ENCODE assay signal across 29 mouse cellular contexts in genomic region chr5:128444876-128445275, GRCm38 (mm10). TPM values are rescaled to one million over a fixed set of nuclear protein-coding genes. Genes with fewer than 3 reads are reported as not detected.
A peak's percentile ranks its signal among the peaks of the same experiment; 100 is the strongest.
DNase-seq lines count a peak whose midpoint lies in the region; ATAC-seq and TF ChIP-seq lines count a peak whose summit lies in the region.
"Had no signal": no experiment of that assay in that cellular context is flagged by ENCODE, and none has a peak within 500 bp of the region (broad histone marks: within the 10 kb centered on the region; RNA-seq: fewer than 3 reads in every experiment).

No protein-coding gene starts in this region.

- peaks cover 33% of the 10 kb centered on the region for H3K27me3 ChIP-seq in hindbrain, embryonic 11.5 days (ENCODE audit: control insufficient read depth, insufficient read depth, low read length)
- H3K27me3 ChIP-seq in hindbrain, embryonic 14.5 days (ENCODE audit: control insufficient read depth, insufficient read depth, low read length) = peaks cover 45% of the 10 kb centered on the region
- peaks cover 57% of the 10 kb centered on the region for H3K27me3 ChIP-seq in midbrain, embryonic 12.5 days
- peaks cover 31% of the 10 kb centered on the region for H3K27me3 ChIP-seq in midbrain, embryonic 16.5 days (ENCODE audit: control insufficient read depth, insufficient read depth, low read depth, low read length)
- H3K27me3 ChIP-seq in midbrain, postnatal 0 days (ENCODE audit: insufficient read depth, low read length) = peaks cover 18% of the 10 kb centered on the region; the same call in 1 of the 2 replicates
- H3K27me3 ChIP-seq: CH12.LX had no signal

- intact Hi-C loops in gastrocnemius, adult 2 months (cut with DNase I) = no loop called here

- H3K27ac ChIP-seq in hindbrain, embryonic 11.5 days (ENCODE audit: low read depth, low read length) = no peak overlapping the region
- no peak overlapping the region for H3K27ac ChIP-seq in hindbrain, embryonic 14.5 days
- H3K27ac ChIP-seq in midbrain, embryonic 12.5 days (replicated peaks) = no peak overlapping the region
- no peak overlapping the region for H3K27ac ChIP-seq in midbrain, embryonic 16.5 days (ENCODE audit: low read length)
- H3K27ac ChIP-seq in midbrain, postnatal 0 days (ENCODE audit: low read depth, low read length) = no peak overlapping the region
- H3K27ac ChIP-seq in gastrocnemius, adult 2 months = no peak overlapping the region
- H3K27ac ChIP-seq: embryonic facial prominence, embryonic 12.5 days; heart, embryonic 10.5 days; kidney, embryonic 15.5 days; limb, embryonic 13.5 days; lung, embryonic 15.5 days had no signal

- 32% methylated on average over 6 of the region's 6 CpGs for WGBS in hindbrain, embryonic 11.5 days
- WGBS in hindbrain, embryonic 14.5 days = 19% methylated on average over 6 of the region's 6 CpGs
- WGBS in midbrain, embryonic 12.5 days = 18% methylated on average over 6 of the region's 6 CpGs
- 18% methylated on average over 6 of the region's 6 CpGs for WGBS in midbrain, embryonic 16.5 days
- 12% methylated on average over 6 of the region's 6 CpGs for WGBS in midbrain, postnatal 0 days

- H3K4me3 ChIP-seq in hindbrain, embryonic 11.5 days (ENCODE audit: low read depth, low read length) = no peak overlapping the region
- no peak overlapping the region for H3K4me3 ChIP-seq in hindbrain, embryonic 14.5 days (replicated peaks; ENCODE audit: low read length)
- no peak overlapping the region for H3K4me3 ChIP-seq in midbrain, embryonic 12.5 days
- H3K4me3 ChIP-seq in midbrain, embryonic 16.5 days (ENCODE audit: low read depth, low read length) = no peak overlapping the region
- no peak overlapping the region for H3K4me3 ChIP-seq in midbrain, postnatal 0 days (ENCODE audit: low read depth, low read length)
- H3K4me3 ChIP-seq in gastrocnemius, adult 2 months = no peak overlapping the region
- H3K4me3 ChIP-seq: lung, embryonic 15.5 days had no signal

- H3K4me2 ChIP-seq in hindbrain, embryonic 11.5 days (replicated peaks; ENCODE audit: low read depth, low read length) = no peak overlapping the region
- H3K4me2 ChIP-seq in hindbrain, embryonic 14.5 days (replicated peaks) = no peak overlapping the region
- 0 out of 2 replicates have a peak overlapping the region, but pooled peaks have one; percentile 48 for H3K4me2 ChIP-seq in midbrain, embryonic 12.5 days (replicated peaks)
- H3K4me2 ChIP-seq in midbrain, embryonic 16.5 days (ENCODE audit: low read length) = no peak overlapping the region
- H3K4me2 ChIP-seq in midbrain, postnatal 0 days (ENCODE audit: low read depth, low read length, poor library complexity, severe bottlenecking) = no peak overlapping the region

- H3K9ac ChIP-seq in hindbrain, embryonic 11.5 days (ENCODE audit: low read depth, low read length) = no peak overlapping the region
- no peak overlapping the region for H3K9ac ChIP-seq in hindbrain, embryonic 14.5 days
- H3K9ac ChIP-seq in midbrain, embryonic 12.5 days (replicated peaks) = no peak overlapping the region
- H3K9ac ChIP-seq in midbrain, embryonic 16.5 days (ENCODE audit: low read depth, low read length) = no peak overlapping the region
- no peak overlapping the region for H3K9ac ChIP-seq in midbrain, postnatal 0 days (replicated peaks; ENCODE audit: low read length, poor library complexity, severe bottlenecking)
- H3K9ac ChIP-seq: embryonic facial prominence, embryonic 12.5 days; kidney, embryonic 15.5 days; limb, embryonic 13.5 days; lung, embryonic 15.5 days had no signal

- DNase-seq in hindbrain, embryonic 11.5 days (ENCODE audit: low spot score) = peak; percentile 13
- no peak for DNase-seq in hindbrain, embryonic 14.5 days (ENCODE audit: low spot score)
- peak; percentile 72 for DNase-seq in R1 (ENCODE audit: low read depth, low spot score)
- DNase-seq in midbrain, postnatal 0 days (ENCODE audit: low spot score) = peak; percentile 24
- DNase-seq in spleen, postnatal 36 days (ENCODE audit: low spot score in 2 of 2) = no peak
- no peak for DNase-seq in gastrocnemius, adult 2 months
- DNase-seq: adrenal gland, adult 8-10 months; cerebellum, adult 2 months; gastrocnemius, postnatal 25 days; heart, adult 11 months; heart, postnatal 36 days; kidney, adult 11 months; kidney, postnatal 25 days; lung, postnatal 4 days had no signal

- ATAC-seq in hindbrain, embryonic 11.5 days (ENCODE audit: low FRiP score) = no peak
- no peak for ATAC-seq in hindbrain, embryonic 14.5 days (ENCODE audit: low FRiP score)
- ATAC-seq in midbrain, embryonic 12.5 days (ENCODE audit: low FRiP score, low read depth) = no peak
- ATAC-seq in midbrain, embryonic 16.5 days = no peak
- ATAC-seq in midbrain, postnatal 0 days (ENCODE audit: low FRiP score) = no peak
- ATAC-seq: forebrain, embryonic 14.5 days had no signal

- H3K9me3 ChIP-seq in hindbrain, embryonic 11.5 days (ENCODE audit: control insufficient read depth, low read length) = no peaks in the 10 kb centered on the region
- no peaks in the 10 kb centered on the region for H3K9me3 ChIP-seq in hindbrain, embryonic 14.5 days (ENCODE audit: control insufficient read depth, low read length)
- H3K9me3 ChIP-seq in midbrain, embryonic 12.5 days = no peaks in the 10 kb centered on the region
- no peaks in the 10 kb centered on the region for H3K9me3 ChIP-seq in midbrain, embryonic 16.5 days (replicated peaks; ENCODE audit: control insufficient read depth, low read length, poor library complexity, severe bottlenecking)
- H3K9me3 ChIP-seq in midbrain, postnatal 0 days (ENCODE audit: low read length) = no peaks in the 10 kb centered on the region
- H3K9me3 ChIP-seq: embryonic facial prominence, embryonic 12.5 days; heart, embryonic 10.5 days; kidney, embryonic 15.5 days; limb, embryonic 13.5 days; lung, embryonic 15.5 days had no signal

- H3K36me3 ChIP-seq in hindbrain, embryonic 11.5 days (ENCODE audit: control insufficient read depth, insufficient read depth, low read length) = no peaks in the 10 kb centered on the region
- H3K36me3 ChIP-seq in hindbrain, embryonic 14.5 days (replicated peaks; ENCODE audit: control insufficient read depth, insufficient read depth) = no peaks in the 10 kb centered on the region
- H3K36me3 ChIP-seq in midbrain, embryonic 12.5 days = no peaks in the 10 kb centered on the region
- no peaks in the 10 kb centered on the region for H3K36me3 ChIP-seq in midbrain, embryonic 16.5 days (ENCODE audit: control insufficient read depth, insufficient read depth, low read length)
- H3K36me3 ChIP-seq in midbrain, postnatal 0 days (ENCODE audit: insufficient read depth, low read length) = no peaks in the 10 kb centered on the region
- H3K36me3 ChIP-seq: embryonic facial prominence, embryonic 12.5 days; heart, embryonic 10.5 days; kidney, embryonic 15.5 days; limb, embryonic 13.5 days; lung, embryonic 15.5 days had no signal

- peaks cover 5% of the 10 kb centered on the region for H3K4me1 ChIP-seq in hindbrain, embryonic 11.5 days (replicated peaks; ENCODE audit: control insufficient read depth, insufficient read depth, low read length)
- H3K4me1 ChIP-seq in hindbrain, embryonic 14.5 days (replicated peaks; ENCODE audit: control insufficient read depth, insufficient read depth, low read length) = no peaks in the 10 kb centered on the region
- peaks cover 14% of the 10 kb centered on the region; the same call in 1 of the 2 replicates for H3K4me1 ChIP-seq in midbrain, embryonic 12.5 days
- no peaks in the 10 kb centered on the region; the same call in 1 of the 2 replicates for H3K4me1 ChIP-seq in midbrain, embryonic 16.5 days (ENCODE audit: control insufficient read depth, insufficient read depth, low read length)
- H3K4me1 ChIP-seq in midbrain, postnatal 0 days (ENCODE audit: insufficient read depth, low read length) = no peaks in the 10 kb centered on the region
- H3K4me1 ChIP-seq: kidney, embryonic 15.5 days; limb, embryonic 13.5 days; megakaryocyte, embryonic 14.5 days had no signal

- TF ChIP-seq CTCF in midbrain, postnatal 0 days (IDR thresholded peaks at IDR 0.05) = no peak
- no peak for TF ChIP-seq CTCF in gastrocnemius, adult 2 months (IDR thresholded peaks at IDR 0.05)

RNA-seq across cellular contexts. Expression of gene Tmem132d, which starts 12.0 kb away (rescaled TPM):
- polyA plus RNA-seq in hindbrain, embryonic 11.5 days (2014; fragmentation: Nextera tagmentation; extraction: Ambion mirVana) = 0.46 and 0.63 TPM in 2 replicates
- polyA plus RNA-seq in hindbrain, embryonic 14.5 days (2014; fragmentation: Nextera tagmentation; extraction: Ambion mirVana) = 4.5 and 5.7 TPM in 2 replicates
- polyA plus RNA-seq in midbrain, embryonic 12.5 days (2016; fragmentation: Nextera tagmentation; extraction: Ambion mirVana) = 0.64 and 0.70 TPM in 2 replicates
- polyA plus RNA-seq in midbrain, embryonic 16.5 days (2015; fragmentation: Nextera tagmentation; extraction: Ambion mirVana) = 2.8 and 3.3 TPM in 2 replicates
- 14.7 and 16.9 TPM in 2 replicates for total RNA-seq in midbrain, postnatal 0 days (2014; rRNA removed)
- polyA plus RNA-seq in midbrain, postnatal 0 days (2015; fragmentation: Nextera tagmentation; extraction: Ambion mirVana) = 3.3 and 4.0 TPM in 2 replicates
- total RNA-seq in gastrocnemius, adult 2 months (2021) = under 1 TPM in 1 of 2 experiments, not detected in 1; 0.03 TPM
- total RNA-seq: CH12.LX, MEL had no signal
- polyA plus RNA-seq: activated CD4-positive, CD25-positive, alpha-beta regulatory T cell, adult 4 months; inflammation-experienced regulatory T-cells, adult 6 months; liver, embryonic 11.5 days; liver, embryonic 16.5 days had no signal

Comparison
In these comparisons a context has a peak if more than half of its experiments do, and no peak if none do; other contexts are left out.
1. DNase-seq: peak in hindbrain, embryonic 11.5 days (single experiment), R1 (single experiment) and midbrain, postnatal 0 days (single experiment); none in hindbrain, embryonic 14.5 days (single experiment), spleen, postnatal 36 days (0 of 2) and gastrocnemius, adult 2 months (single experiment).